Mouse (Mus musculus) left cerebral cortex, postnatal 10 days (tissue): ENCODE measurements around the gene Tex19.1. TPM values are rescaled to one million over a fixed set of nuclear protein-coding genes. Genes with fewer than 3 reads are reported as not detected.
"Not testable (repeated sequence)": the region's sequence is repeated elsewhere in the genome, so short reads cannot be mapped to it uniquely, and the experiment has no call there.

Source experiments
- DNase-seq, 2 experiments: peaks; one replicate each; pipeline ENCODE4 v3.0.0; 2021 to 2022; ENCODE audit warnings: low spot score in 2 of 2, mixed read lengths in 1 of 2; ENCODE audit errors: extremely low spot score in 1 of 2
- intact Hi-C: fragments of 180-260 bp; cut with DNase I; formaldehyde crosslinking; loops from one replicate; pipeline ENCODE4 v1.15.1; 2025
- total RNA-seq, 2 experiments: library from RNA; stranded (reverse); gene quantifications; 2 replicates each; pipeline ENCODE4 v1.2.3; 2021

Tex19.1 gene
- total RNA-seq: not detected

DNA sequence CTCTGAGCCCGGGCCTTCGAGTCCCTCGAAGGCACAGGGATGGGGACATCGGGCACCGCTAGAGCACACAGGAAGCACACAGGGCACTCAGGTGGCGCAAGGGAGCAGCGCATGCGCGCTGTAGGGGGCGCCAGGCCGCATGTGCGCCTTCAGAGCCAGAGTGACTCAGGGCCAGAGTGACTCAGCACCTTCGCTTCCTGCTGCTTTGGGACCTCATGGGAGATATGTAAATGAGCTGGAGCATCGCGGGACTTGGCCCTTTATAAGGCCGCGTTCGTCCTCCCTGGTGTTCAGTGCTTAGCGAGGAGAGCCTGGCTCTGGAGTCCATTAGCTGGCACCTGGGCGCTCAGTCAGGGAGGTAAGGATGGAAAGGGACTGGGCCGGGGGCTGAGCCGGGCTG is at the start of gene Tex19.1:
Gene Tex19.1, plus strand, starts transcription at position 279 of the 400 bp plus-strand sequence.
- intact Hi-C loops: no loop called here
- no peak for DNase-seq

DNA sequence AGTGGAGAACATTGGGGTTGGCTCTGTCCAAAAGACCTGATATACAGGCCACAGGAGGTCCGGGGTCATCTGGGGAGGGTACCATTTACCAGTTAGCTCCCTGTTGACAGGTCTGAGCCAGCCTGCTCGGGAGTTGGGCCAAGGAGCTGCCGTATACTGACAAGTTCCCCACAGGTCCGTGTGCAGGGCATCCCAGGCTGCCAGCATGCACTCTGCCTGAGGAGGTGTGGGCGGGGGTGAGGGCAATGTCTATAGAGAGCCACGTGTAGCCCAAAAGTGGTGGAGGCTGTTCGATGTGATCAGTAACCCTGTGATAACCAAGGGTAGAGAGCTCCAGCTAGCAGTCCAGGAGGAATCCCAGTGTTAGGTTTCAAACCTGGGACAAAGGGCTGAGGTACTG is 46.2 kb upstream of the Tex19.1 start:
- intact Hi-C loops: no loop called here
- DNase-seq: no peak

DNA sequence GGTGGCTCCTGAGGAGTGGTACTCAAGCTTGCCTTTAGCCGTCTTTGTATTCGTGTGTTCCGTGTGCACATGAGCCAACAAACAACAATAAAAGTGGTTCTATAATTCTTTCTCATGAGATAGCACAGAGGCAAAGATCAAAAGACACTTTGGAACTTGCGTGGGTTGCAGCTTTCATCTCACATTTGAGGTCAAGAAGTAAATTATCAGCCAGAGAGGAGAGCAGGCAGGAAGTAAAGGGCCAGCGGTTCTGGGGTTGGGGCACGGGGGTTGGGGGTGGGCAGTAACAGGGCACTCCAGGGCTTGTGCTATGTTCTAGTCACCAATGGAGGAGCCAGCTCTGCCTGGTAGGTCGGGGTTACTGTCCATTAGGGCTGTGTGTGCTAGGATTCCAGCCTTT is 45.3 kb upstream of the Tex19.1 start:
- intact Hi-C loops: no loop called here
- DNase-seq: no peak

DNA sequence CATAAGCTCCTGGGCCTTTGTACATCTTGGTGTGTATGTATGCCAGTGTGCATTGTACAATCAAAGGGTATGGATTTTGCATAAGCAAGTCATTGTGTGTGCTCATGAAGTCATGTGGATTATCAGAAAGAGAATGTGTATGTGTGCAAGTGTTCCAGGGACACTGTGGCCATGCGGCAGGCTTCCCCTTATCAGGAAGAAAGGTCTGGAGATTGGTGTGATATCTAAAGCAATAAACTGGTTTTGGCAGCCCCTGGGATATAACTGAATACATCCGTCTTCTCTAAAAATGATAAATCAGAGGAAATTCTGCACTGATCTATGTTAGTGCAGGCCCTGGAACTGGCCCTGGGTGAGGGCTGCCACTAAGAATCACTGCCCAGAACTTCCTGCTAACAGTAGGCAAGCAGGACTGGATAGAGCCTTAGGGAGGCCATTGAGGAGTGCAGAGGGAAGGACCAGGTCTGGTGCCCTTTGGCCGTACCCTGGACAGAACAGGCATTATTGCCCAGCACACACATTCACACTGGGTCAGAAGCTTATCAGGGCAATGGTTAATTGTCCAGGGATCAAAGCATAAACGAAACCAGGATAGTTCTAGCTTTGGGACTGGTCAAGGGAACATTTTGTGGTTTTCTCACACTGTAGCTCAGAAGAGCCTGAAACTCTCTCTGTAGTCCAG is 44.7 kb upstream of the Tex19.1 start:
- no peak for DNase-seq
- intact Hi-C loops: no loop called here

DNA sequence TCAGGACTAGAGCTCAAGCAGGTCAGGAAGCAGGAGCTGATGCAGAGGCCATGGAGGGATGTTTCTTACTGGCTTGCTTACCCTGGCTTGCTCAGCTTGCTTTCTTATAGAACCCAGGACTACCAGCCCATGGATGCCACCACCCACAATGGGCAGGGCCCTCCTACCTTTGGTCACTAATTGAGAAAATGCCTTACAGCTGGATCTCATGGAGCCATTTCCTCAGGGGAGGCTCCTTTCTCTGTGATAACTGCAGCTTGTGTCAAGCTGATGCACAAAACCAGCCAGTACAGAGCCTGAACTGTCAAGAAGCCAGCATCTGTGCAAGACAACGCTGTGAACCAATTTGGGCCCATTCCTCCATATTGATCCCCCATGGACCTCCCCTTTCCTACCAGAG is 38.7 kb upstream of the Tex19.1 start:
- intact Hi-C loops, DNase-seq: not testable (repeated sequence)

DNA sequence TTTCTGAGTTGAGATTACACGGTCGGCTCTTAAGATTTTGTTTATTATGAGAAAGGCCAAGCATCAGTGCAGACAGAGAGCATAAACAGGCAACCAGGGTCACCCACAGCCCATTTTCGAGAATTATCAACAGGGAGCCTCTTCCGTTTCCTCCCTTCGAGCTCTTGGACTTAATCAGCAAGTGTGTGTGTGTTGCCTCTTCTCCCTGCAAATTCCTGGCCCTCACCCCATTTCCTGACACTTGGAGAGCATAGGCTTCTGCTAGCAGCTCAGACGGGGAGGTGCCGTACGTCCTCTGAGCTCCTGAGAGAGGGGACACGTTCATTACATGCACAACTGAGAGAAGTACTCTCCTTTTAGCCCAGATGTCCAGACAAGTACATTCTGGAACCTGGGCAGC is 37.9 kb upstream of the Tex19.1 start:
- DNase-seq: peak in 1 of 2 experiments; percentile 45
- intact Hi-C loops: no loop called here

DNA sequence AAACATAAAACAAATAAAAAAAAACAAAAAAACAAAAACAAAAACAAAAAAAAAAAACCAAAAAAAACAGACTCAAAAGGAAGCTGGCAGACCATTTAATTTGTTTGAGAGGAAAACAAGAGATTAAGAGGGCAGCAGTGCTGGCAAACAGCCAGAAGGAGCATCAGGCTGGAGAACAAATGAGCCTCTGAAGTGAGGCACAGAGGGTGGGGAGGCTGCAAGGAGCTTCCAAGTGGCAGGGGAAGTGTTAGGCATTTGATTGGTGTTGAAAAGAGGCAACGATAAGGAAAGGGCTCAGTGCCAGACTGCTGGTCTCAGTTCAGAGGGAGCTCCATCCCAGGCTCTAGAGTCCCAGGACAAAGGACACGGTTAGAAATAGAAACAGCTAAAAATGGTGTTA is 36.0 kb upstream of the Tex19.1 start:
- intact Hi-C loops: no loop called here
- peak; percentile 36 to 60 for DNase-seq

DNA sequence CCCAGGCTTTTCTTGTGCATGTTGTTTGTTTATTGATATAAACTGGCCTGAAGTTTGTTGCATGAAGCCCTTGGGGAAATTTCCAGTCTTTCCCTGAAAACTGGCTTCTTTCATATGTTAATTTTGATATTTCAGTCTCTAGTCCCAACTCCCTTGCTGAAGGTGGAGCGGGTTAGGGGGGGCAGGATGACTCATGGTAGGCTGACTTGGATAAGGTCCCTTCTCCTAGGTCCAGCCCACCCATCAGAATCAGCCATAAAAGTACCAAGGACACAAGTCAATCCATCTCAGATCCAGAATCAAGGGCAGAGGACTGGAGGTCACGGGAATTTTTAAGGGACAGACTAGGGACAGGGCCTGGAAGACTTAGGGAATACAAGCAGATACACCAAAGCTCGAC is 34.9 kb upstream of the Tex19.1 start:
- intact Hi-C loops: no loop called here
- DNase-seq: no peak

DNA sequence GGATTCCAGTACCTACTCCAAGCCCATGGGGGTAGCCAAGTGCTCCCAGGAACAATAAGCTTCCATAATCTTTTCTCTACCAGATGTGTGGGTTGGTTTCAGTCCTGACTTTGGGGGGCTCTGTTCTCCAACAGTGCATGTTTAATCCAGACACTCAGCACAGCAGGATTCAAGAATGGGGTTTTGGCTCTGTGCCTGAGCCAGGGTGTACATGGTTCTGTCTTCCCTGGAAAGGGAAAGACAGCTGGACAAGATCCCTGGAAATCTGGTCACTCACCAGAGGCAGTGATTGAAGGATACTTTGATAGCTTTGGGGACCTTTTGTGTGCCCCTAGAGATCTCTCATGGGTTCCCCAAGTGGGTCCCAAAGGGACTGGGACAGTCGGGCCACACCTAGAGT is 34.3 kb upstream of the Tex19.1 start:
- intact Hi-C loops: no loop called here
- DNase-seq: no peak

DNA sequence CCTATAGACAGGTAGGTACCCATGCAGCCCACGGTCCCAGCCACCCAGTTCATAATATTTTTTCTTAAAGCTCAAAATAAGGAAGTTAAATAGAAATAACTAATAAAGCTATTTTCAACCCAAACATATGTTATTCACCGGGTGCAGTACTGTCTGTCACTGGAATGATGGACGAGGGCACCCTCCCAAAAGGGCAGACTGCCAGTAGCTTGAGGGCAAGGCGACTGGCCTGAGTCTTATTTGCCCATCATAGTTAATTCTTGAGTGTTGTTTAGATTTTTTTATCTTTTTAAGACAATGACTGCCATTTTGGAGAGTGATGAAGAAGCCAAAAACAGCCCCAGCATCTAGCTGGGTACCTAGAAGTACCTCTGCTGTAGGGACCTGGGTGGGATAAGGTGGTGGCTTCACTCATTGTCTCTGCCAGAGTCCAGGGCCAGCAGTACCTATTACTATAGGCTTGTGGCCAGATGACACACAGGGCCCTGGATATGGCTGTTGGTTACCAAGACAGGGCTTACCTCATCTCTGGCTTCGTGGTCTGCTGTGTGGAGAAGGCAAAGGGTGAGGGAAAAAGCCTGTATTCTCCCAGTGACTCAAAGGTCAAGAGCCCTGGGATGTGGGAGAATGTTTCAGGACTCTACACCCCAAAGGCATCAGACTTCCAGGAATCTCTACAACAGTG is 33.7 kb upstream of the Tex19.1 start:
- no peak for DNase-seq
- intact Hi-C loops: no loop called here

DNA sequence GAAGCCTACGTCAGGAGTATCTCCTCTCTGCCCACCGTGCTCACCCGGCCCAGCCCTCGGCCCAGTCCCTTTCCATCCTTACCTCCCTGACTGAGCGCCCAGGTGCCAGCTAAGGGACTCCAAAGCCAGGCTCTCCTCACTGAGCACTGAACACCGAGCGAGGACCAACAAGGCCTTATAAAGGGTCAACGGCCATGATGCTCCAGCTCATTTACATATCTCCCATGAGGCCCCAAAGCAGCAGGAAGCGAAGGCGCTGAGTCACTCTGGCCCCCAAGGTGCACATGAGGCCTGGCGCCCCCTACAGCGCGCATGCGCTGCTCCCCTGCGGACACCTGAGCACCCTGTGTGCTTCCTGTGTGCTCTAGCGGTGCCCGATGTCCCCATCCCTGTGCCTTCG is 27.8 kb upstream of the Tex19.1 start:
- intact Hi-C loops: no loop called here
- DNase-seq: no peak

DNA sequence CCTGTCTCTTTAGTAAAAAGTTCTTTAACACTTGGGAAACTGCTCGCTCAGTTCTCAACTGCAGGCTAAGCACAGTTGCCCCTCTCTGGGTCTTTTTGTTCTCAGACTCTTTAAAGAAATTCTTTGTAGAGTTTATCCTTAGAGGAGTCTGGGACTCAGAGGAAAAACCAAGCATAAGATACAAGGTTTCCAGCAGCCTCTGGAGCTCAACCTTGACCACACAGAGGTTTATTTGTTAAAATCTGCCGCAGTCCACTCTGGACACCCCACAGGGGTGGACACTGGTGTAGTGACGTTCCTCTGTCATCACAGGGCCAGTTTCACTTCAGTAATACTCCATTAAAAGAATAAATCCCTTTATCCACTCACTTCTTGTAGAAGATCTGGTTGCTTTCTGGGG is 27.4 kb upstream of the Tex19.1 start, which contains the start of gene Tex19.2:
Gene Tex19.2, minus strand, starts transcription at position 101 of the 400 bp plus-strand sequence.
- no peak for DNase-seq
- intact Hi-C loops: no loop called here

DNA sequence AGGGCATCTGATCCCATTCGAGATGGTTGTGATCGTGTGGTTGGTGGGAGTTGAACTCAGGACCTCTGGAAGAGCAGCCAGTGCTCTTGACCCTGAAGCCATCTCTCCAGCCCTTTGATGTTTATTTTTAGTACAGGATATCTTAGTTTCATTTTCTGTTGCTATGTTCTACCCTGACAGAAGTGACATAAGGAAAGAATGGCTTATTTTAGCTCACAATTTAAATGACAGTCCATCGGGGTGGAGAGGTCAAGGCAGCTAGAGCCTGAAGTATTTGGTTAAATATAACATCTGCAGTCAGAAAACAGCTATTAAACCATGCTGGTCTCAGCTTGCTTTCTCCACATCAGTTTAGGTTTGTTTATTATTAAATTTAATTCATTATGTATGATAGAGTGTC is 24.8 kb upstream of the Tex19.1 start:
- DNase-seq: no peak
- intact Hi-C loops: no loop called here

DNA sequence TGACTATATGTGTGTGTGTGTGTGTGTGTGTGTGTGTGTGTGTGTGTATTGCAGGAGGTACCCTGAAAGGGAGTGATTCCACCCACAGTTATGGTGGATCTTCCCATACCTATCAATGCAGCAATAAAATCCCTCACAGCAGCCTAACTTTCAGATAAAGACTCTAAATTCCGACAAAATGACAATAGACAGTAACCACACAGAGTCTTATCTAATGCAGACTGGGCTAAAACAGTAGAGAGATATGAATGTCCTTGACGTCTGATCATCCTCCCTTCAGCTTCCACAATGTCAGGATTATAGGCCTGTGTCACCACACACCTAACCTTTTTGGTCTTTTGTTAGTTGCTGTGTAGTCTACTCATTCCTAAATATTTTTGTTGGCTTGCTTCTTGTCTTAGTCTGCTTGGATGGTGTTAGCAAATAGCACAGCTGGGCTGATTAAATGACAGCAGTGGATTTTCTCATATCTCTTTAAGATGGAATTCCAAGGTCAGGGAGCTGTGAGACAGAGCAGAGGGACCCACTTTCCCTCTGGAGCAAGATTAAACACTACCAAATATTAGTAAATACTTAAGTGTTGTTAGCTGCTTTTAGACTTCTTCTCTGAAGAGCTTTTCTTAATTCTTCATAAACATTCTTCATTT is 23.8 kb upstream of the Tex19.1 start:
- intact Hi-C loops: no loop called here
- no peak for DNase-seq

DNA sequence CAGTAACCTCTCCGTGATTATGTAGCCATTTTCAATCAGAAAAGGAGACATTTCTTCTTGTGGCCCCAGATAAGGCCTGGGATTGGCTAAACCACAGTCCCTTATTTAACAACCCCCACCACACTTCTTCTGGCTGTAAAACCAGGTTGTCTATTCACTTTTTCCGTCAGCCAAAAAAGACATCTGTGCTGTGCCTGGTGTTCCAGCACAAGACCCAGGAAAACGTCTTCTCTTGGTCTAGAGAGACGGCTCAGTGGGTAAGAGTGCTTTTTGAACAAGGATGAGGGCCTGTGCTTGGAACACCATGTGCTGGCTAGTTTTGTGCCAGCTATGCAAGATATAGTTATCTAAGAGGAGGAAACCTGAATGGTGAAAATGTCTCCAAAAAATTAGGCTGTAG is 22.5 kb upstream of the Tex19.1 start:
- DNase-seq: peak in 1 of 2 experiments; percentile 7
- intact Hi-C loops: no loop called here

DNA sequence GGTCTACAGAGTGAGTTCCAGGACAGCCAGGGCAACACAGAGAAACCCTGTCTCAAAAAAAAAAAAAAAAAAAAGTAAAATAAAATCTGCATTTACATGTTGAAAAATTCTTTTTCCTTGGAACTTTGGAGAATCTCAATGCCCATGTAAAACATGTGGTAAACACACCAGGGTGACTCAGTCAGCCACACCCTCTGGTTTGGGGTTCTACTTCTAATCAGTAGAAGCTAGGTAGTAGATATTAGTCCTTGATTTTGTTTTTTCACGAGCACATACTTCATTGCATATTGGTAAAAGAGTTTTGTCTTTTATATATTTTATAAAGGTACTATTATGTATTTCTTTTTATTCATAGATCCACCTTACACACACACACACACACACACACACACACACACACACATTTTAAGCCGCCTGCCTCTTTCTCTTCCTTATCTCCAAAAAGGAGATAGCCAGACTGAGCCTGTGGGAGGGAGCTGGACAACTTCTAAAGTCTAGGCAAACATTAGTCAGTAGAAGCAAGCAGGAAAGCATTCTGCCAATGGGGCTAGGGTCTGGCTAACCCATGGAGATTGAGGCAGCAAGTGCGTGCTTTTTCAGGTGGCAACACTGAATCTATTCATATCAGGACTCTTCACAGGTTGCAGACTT is 20.3 kb upstream of the Tex19.1 start:
- no peak for DNase-seq
- intact Hi-C loops: no loop called here

DNA sequence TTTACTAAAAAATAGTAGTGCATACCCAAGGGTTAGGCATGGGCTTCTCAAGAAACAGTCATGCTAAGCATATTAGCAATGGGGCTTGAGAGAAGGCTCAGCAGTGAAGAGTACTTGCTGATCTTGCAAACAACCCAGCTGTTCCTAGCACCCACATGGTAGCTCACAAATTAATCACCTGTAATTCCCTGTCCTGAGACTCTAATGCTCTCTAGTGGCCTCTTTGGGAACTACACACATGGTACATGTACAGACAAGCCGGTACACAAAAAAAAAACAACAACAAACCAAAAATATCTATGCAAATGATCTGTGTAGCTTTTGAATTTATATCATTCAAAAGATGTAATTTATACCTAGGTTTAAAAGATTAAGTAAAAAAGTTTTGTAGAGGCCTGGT is 19.5 kb upstream of the Tex19.1 start:
- DNase-seq: no peak
- intact Hi-C loops: no loop called here

DNA sequence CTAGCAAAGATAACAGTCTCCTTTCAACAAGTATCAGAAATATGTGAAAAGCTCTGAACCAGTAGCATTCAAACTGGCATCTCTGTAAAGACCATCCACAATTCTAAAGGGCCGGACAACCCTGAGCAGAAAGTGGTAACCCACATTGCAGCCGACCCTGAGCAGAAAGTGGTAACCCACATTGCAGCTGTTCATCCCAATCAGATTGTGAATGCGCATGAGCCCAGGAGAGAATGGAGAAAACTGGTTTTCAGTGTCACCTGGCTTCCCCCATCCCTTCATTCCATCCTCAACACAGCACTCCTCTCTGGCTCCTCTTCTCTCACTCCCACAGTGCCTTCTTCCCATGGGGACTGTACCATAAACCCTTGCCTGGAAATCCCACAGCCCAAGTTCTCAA is 18.5 kb upstream of the Tex19.1 start:
- DNase-seq: no peak
- intact Hi-C loops: no loop called here

DNA sequence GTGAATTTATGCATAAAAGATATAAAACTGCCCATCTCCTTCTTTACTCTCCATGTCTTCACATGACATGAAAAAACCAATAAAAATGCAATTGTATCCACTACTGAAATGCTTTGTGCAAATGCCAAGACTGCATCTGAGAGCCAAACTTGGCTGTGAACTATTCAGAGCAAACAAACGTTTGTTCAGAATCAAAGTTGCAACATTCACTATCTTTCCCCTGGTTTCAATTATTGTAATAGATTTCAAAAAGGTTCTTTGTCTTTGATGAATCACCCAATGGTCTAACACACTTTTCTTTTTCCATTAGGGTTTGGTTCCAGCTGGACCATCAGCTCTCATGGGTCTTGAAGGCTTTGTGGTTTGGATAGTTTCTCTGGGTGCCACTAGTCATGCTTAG is 16.3 kb upstream of the Tex19.1 start:
- intact Hi-C loops: no loop called here
- DNase-seq: no peak

DNA sequence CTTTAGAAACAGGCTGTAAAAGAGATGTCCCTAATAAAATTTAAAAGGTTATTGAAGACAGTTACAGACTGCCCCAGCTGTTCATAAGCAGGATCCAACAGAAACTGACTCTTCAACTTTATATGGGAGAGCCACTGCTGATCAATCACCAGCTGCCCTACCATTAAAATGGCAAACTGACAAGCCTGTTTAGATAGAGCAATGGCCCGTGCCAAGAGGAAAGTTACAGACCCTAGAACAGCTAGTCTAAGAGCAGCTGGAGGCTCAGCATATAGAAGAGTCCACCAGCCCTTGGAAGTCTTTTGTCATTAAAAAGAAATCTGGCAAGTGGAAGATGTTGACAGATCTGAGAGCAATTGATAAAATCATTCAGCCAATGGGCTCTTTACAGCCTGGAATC is 11.3 kb upstream of the Tex19.1 start:
- intact Hi-C loops: no loop called here

More for the DNA sequence above, 11.3 kb upstream of the Tex19.1 start:
- DNase-seq: no peak
